Mouse (Mus musculus): ENCODE data around the gene Gm10234. TPM values are rescaled to one million over a fixed set of nuclear protein-coding genes. Genes with fewer than 3 reads are reported as not detected.

Gene Gm10234
- not detected in 2 replicates for polyA plus RNA-seq (2015; fragmentation: Nextera tagmentation; extraction: Ambion mirVana)

- H3K9ac ChIP-seq (replicated peaks), result no peak within 1 kb of the TSS
- ATAC-seq (no peak), DNase-seq (no peak)
- no peaks in the 10 kb centered on the region for H3K4me1 ChIP-seq (ENCODE audit: insufficient read depth)
- H3K4me3 ChIP-seq (ENCODE audit: low read depth, low read length), result no peak within 1 kb of the TSS
- H3K27ac ChIP-seq (ENCODE audit: low read depth), result no peak within 1 kb of the TSS
- no peaks in the 10 kb centered on the region for H3K9me3 ChIP-seq (ENCODE audit: low read length)
- no peaks in the 10 kb centered on the region for H3K27me3 ChIP-seq (ENCODE audit: insufficient read depth, low read length)
- no peaks in the 10 kb centered on the region for H3K36me3 ChIP-seq (replicated peaks; ENCODE audit: insufficient read depth, low read length)
- TF ChIP-seq EP300 (IDR thresholded peaks at IDR 0.05; ENCODE audit: low read depth) (no peak), CTCF (IDR thresholded peaks at IDR 0.05; ENCODE audit: low read depth) (no peak)
- H3K4me2 ChIP-seq (ENCODE audit: low read depth, low read length), result no peak within 1 kb of the TSS
These were observed at the start of gene Gm10234 for GRCm38 (mm10) chr6:95321812-95322211. Gene Gm10234, plus strand, starts transcription at chr6:95322112.

- no peak overlapping the region for H3K4me3 ChIP-seq (ENCODE audit: low read depth, low read length)
- H3K4me1 ChIP-seq (ENCODE audit: insufficient read depth), result no peaks in the 10 kb centered on the region
- TF ChIP-seq EP300 (IDR thresholded peaks at IDR 0.05; ENCODE audit: low read depth), result no peak
- TF ChIP-seq CTCF (IDR thresholded peaks at IDR 0.05; ENCODE audit: low read depth), result no peak
- ATAC-seq (no peak), DNase-seq (no peak)
- H3K27ac ChIP-seq (ENCODE audit: low read depth), result no peak overlapping the region
- no peaks in the 10 kb centered on the region for H3K9me3 ChIP-seq (ENCODE audit: low read length)
- 70% methylated on average over 1 of the region's 1 CpGs for WGBS (ENCODE audit: insufficient replicate concordance)
- no peak overlapping the region for H3K4me2 ChIP-seq (ENCODE audit: low read depth, low read length)
- no peaks in the 10 kb centered on the region for H3K27me3 ChIP-seq (ENCODE audit: insufficient read depth, low read length)
- no peaks in the 10 kb centered on the region for H3K36me3 ChIP-seq (replicated peaks; ENCODE audit: insufficient read depth, low read length)
- H3K9ac ChIP-seq (replicated peaks), result no peak overlapping the region
These were observed 44.3 kb upstream of the Gm10234 start for GRCm38 (mm10) chr6:95277633-95278032.

- Histone ChIP-seq H3K36me3 (replicated peaks; ENCODE audit: insufficient read depth, low read length) (no peaks in the 10 kb centered on the region), H3K27ac (ENCODE audit: low read depth) (no peak overlapping the region), H3K9ac (replicated peaks) (no peak overlapping the region), H3K9me3 (ENCODE audit: low read length) (no peaks in the 10 kb centered on the region), H3K4me3 (ENCODE audit: low read depth, low read length) (no peak overlapping the region), H3K4me1 (ENCODE audit: insufficient read depth) (no peaks in the 10 kb centered on the region), H3K27me3 (ENCODE audit: insufficient read depth, low read length) (no peaks in the 10 kb centered on the region), H3K4me2 (ENCODE audit: low read depth, low read length) (no peak overlapping the region)
- 71% methylated on average over 4 of the region's 4 CpGs for WGBS (ENCODE audit: insufficient replicate concordance)
- no peak for ATAC-seq
- DNase-seq, result no peak
- TF ChIP-seq CTCF (IDR thresholded peaks at IDR 0.05; ENCODE audit: low read depth), result no peak
- TF ChIP-seq EP300 (IDR thresholded peaks at IDR 0.05; ENCODE audit: low read depth), result no peak
These were observed 25.9 kb upstream of the Gm10234 start for GRCm38 (mm10) chr6:95296025-95296424.

- ATAC-seq, result no peak
- no peaks in the 10 kb centered on the region for H3K4me1 ChIP-seq (ENCODE audit: insufficient read depth)
- H3K4me2 ChIP-seq (ENCODE audit: low read depth, low read length), result no peak overlapping the region
- no peak overlapping the region for H3K9ac ChIP-seq (replicated peaks)
- no peaks in the 10 kb centered on the region for H3K36me3 ChIP-seq (replicated peaks; ENCODE audit: insufficient read depth, low read length)
- H3K4me3 ChIP-seq (ENCODE audit: low read depth, low read length), result no peak overlapping the region
- H3K9me3 ChIP-seq (ENCODE audit: low read length), result no peaks in the 10 kb centered on the region
- H3K27me3 ChIP-seq (ENCODE audit: insufficient read depth, low read length), result no peaks in the 10 kb centered on the region
- no peak overlapping the region for H3K27ac ChIP-seq (ENCODE audit: low read depth)
- no peak for DNase-seq
- TF ChIP-seq EP300 (IDR thresholded peaks at IDR 0.05; ENCODE audit: low read depth) (no peak), CTCF (IDR thresholded peaks at IDR 0.05; ENCODE audit: low read depth) (no peak)
- 74% methylated on average over 3 of the region's 3 CpGs for WGBS (ENCODE audit: insufficient replicate concordance)
These were observed 23.5 kb upstream of the Gm10234 start for GRCm38 (mm10) chr6:95298387-95298786.

GRCm38 (mm10) chr6:95300658-95301057, 21.3 kb upstream of the Gm10234 start:
- ATAC-seq (no peak), DNase-seq (no peak)
- no peak overlapping the region for H3K4me3 ChIP-seq (ENCODE audit: low read depth, low read length)
- no peak overlapping the region for H3K4me2 ChIP-seq (ENCODE audit: low read depth, low read length)
- H3K9me3 ChIP-seq (ENCODE audit: low read length), result no peaks in the 10 kb centered on the region
- 61% methylated on average over 2 of the region's 2 CpGs for WGBS (ENCODE audit: insufficient replicate concordance)
- TF ChIP-seq EP300 (IDR thresholded peaks at IDR 0.05; ENCODE audit: low read depth) (no peak), CTCF (IDR thresholded peaks at IDR 0.05; ENCODE audit: low read depth) (0 out of 2 replicates have a peak, but pooled peaks have one; percentile 23)
- H3K27ac ChIP-seq (ENCODE audit: low read depth), result no peak overlapping the region
- H3K4me1 ChIP-seq (ENCODE audit: insufficient read depth), result no peaks in the 10 kb centered on the region
- H3K9ac ChIP-seq (replicated peaks), result no peak overlapping the region
- H3K36me3 ChIP-seq (replicated peaks; ENCODE audit: insufficient read depth, low read length), result no peaks in the 10 kb centered on the region
- no peaks in the 10 kb centered on the region for H3K27me3 ChIP-seq (ENCODE audit: insufficient read depth, low read length)

GRCm38 (mm10) chr6:95331191-95331590, 9.3 kb downstream of the Gm10234 start:
- ATAC-seq (no peak), DNase-seq (no peak)
- Histone ChIP-seq H3K4me2 (ENCODE audit: low read depth, low read length) (no peak overlapping the region), H3K4me1 (ENCODE audit: insufficient read depth) (no peaks in the 10 kb centered on the region), H3K27me3 (ENCODE audit: insufficient read depth, low read length) (no peaks in the 10 kb centered on the region), H3K36me3 (replicated peaks; ENCODE audit: insufficient read depth, low read length) (no peaks in the 10 kb centered on the region), H3K27ac (ENCODE audit: low read depth) (no peak overlapping the region), H3K9ac (replicated peaks) (no peak overlapping the region), H3K4me3 (ENCODE audit: low read depth, low read length) (no peak overlapping the region), H3K9me3 (ENCODE audit: low read length) (no peaks in the 10 kb centered on the region)
- 80% methylated on average over 5 of the region's 5 CpGs for WGBS (ENCODE audit: insufficient replicate concordance)
- TF ChIP-seq EP300 (IDR thresholded peaks at IDR 0.05; ENCODE audit: low read depth), result no peak
- TF ChIP-seq CTCF (IDR thresholded peaks at IDR 0.05; ENCODE audit: low read depth), result no peak

GRCm38 (mm10) chr6:95334781-95335180, 12.9 kb downstream of the Gm10234 start:
- no peak for DNase-seq
- Histone ChIP-seq H3K27me3 (ENCODE audit: insufficient read depth, low read length) (no peaks in the 10 kb centered on the region), H3K9me3 (ENCODE audit: low read length) (no peaks in the 10 kb centered on the region), H3K27ac (ENCODE audit: low read depth) (no peak overlapping the region), H3K9ac (replicated peaks) (no peak overlapping the region), H3K4me2 (ENCODE audit: low read depth, low read length) (no peak overlapping the region), H3K36me3 (replicated peaks; ENCODE audit: insufficient read depth, low read length) (no peaks in the 10 kb centered on the region), H3K4me1 (ENCODE audit: insufficient read depth) (no peaks in the 10 kb centered on the region), H3K4me3 (ENCODE audit: low read depth, low read length) (no peak overlapping the region)
- TF ChIP-seq CTCF (IDR thresholded peaks at IDR 0.05; ENCODE audit: low read depth), result no peak
- no peak for TF ChIP-seq EP300 (IDR thresholded peaks at IDR 0.05; ENCODE audit: low read depth)
- WGBS (ENCODE audit: insufficient replicate concordance), result 32% methylated on average over 6 of the region's 6 CpGs
- no peak for ATAC-seq

Data from liver, postnatal 0 days (tissue).